Mouse (Mus musculus) cerebellum, adult 2 months (tissue): ENCODE results near the gene C330021F23Rik. TPM values are rescaled to one million over a fixed set of nuclear protein-coding genes. Genes with fewer than 3 reads are reported as not detected.

Source experiments
- DNase-seq, 2 experiments: peaks; one replicate each; pipeline ENCODE4 v3.0.0; 2021
- H3K27ac ChIP-seq: fragments of 200-500 bp; 2 replicates; pipeline ENCODE4 v1.5.1; 2012; ENCODE audit warnings: low read length, control low read depth, inconsistent platforms; ENCODE audit not compliant: insufficient read depth
- H3K27me3 ChIP-seq: fragments of 200-500 bp; 2 replicates; pipeline ENCODE4 v1.6.1; 2012; ENCODE audit warnings: inconsistent platforms, mild to moderate bottlenecking, low read length, moderate library complexity; ENCODE audit not compliant: control insufficient read depth, insufficient read depth
- H3K4me1 ChIP-seq: fragments of 200-500 bp; 2 replicates; pipeline ENCODE4 v1.6.1; 2011; ENCODE audit warnings: low read length; ENCODE audit not compliant: control insufficient read depth, insufficient read depth
- H3K4me3 ChIP-seq: fragments of 200-500 bp; replicated peaks from 2 replicates; pipeline ENCODE3; 2011; ENCODE audit warnings: mild to moderate bottlenecking, low read depth, low read length, control low read depth; ENCODE audit not compliant: insufficient read depth
- CTCF ChIP-seq: fragments of 200-500 bp; IDR thresholded peaks from 2 replicates; pipeline ENCODE4 v1.5.1; 2011; ENCODE audit warnings: low read depth, mild to moderate bottlenecking, control low read depth, low read length, moderate library complexity, borderline replicate concordance; ENCODE audit not compliant: insufficient read depth
- POLR2A ChIP-seq: fragments of 200-500 bp; IDR thresholded peaks from 2 replicates; pipeline ENCODE4 v1.6.1; 2011; ENCODE audit warnings: low read length, control low read depth, borderline replicate concordance; ENCODE audit not compliant: insufficient read depth
- WGBS: fragments of 180-500 bp; shearing (Covaris S2); methylation state at CpG from one replicate; pipeline ENCODE4 v1.1.7; 2018; 5-methylcytosine and 5-hydroxymethylcytosine counted together
- polyA plus RNA-seq: library from polyadenylated mRNA; depleted of rRNA; stranded (reverse); fragments of >200 nt; gene quantifications from 2 replicates; pipeline ENCODE4 v1.2.3, GENCODE M21; 2012; rRNA removed

The C330021F23Rik gene
- 0.28 and 0.30 TPM in 2 replicates for polyA plus RNA-seq

GRCm38 (mm10) chr8:3567641-3568371, at the start of gene C330021F23Rik:
Gene C330021F23Rik, plus strand, starts transcription at chr8:3567990.
- Histone ChIP-seq H3K27me3 (no peaks in the 10 kb centered on the region), H3K4me1 (no peaks in the 10 kb centered on the region), H3K27ac (no peak within 1 kb of the TSS), H3K4me3 (no peak within 1 kb of the TSS)
- TF ChIP-seq CTCF = no peak
- no peak for TF ChIP-seq POLR2A
- no peak for DNase-seq
- WGBS = 4% methylated on average over 12 of the region's 12 CpGs

GRCm38 (mm10) chr8:3522007-3522697, 45.6 kb upstream of the C330021F23Rik start:
- Histone ChIP-seq H3K4me1 (no peaks in the 10 kb centered on the region), H3K27me3 (no peaks in the 10 kb centered on the region), H3K4me3 (no peak overlapping the region), H3K27ac (no peak overlapping the region)
- DNase-seq = no peak
- no peak for TF ChIP-seq CTCF
- no peak for TF ChIP-seq POLR2A
- 92% methylated on average over 13 of the region's 13 CpGs for WGBS

GRCm38 (mm10) chr8:3530816-3531215, 37.0 kb upstream of the C330021F23Rik start:
- Histone ChIP-seq H3K27me3 (no peaks in the 10 kb centered on the region), H3K27ac (no peak overlapping the region), H3K4me3 (no peak overlapping the region), H3K4me1 (no peaks in the 10 kb centered on the region)
- WGBS = 91% methylated on average over 5 of the region's 5 CpGs
- no peak for DNase-seq
- TF ChIP-seq CTCF = no peak
- TF ChIP-seq POLR2A = no peak

GRCm38 (mm10) chr8:3531936-3532335, 35.9 kb upstream of the C330021F23Rik start:
- Histone ChIP-seq H3K27ac (no peak overlapping the region), H3K4me1 (no peaks in the 10 kb centered on the region), H3K4me3 (no peak overlapping the region), H3K27me3 (no peaks in the 10 kb centered on the region)
- TF ChIP-seq CTCF = no peak
- TF ChIP-seq POLR2A = no peak
- DNase-seq = no peak
- 95% methylated on average over 18 of the region's 18 CpGs for WGBS

GRCm38 (mm10) chr8:3536053-3536841, 31.5 kb upstream of the C330021F23Rik start:
- H3K4me1 ChIP-seq = no peaks in the 10 kb centered on the region
- DNase-seq = no peak
- H3K27me3 ChIP-seq = no peaks in the 10 kb centered on the region
- H3K4me3 ChIP-seq = no peak overlapping the region
- TF ChIP-seq CTCF (no peak), POLR2A (no peak)
- 67% methylated on average over 15 of the region's 15 CpGs for WGBS
- no peak overlapping the region for H3K27ac ChIP-seq

GRCm38 (mm10) chr8:3536940-3537339, 30.9 kb upstream of the C330021F23Rik start:
- WGBS = 92% methylated on average over 9 of the region's 9 CpGs

GRCm38 (mm10) chr8:3537666-3538065, 30.1 kb upstream of the C330021F23Rik start:
- no peak overlapping the region for H3K4me3 ChIP-seq
- H3K27ac ChIP-seq = no peak overlapping the region
- DNase-seq = no peak
- no peaks in the 10 kb centered on the region for H3K4me1 ChIP-seq
- 91% methylated on average over 26 of the region's 26 CpGs for WGBS
- no peaks in the 10 kb centered on the region for H3K27me3 ChIP-seq
- TF ChIP-seq POLR2A = no peak
- TF ChIP-seq CTCF = no peak

More at GRCm38 (mm10) chr8:3536940-3537339, 30.9 kb upstream of the C330021F23Rik start:
- Histone ChIP-seq H3K4me1 (no peaks in the 10 kb centered on the region), H3K27ac (no peak overlapping the region), H3K27me3 (no peaks in the 10 kb centered on the region), H3K4me3 (no peak overlapping the region)
- TF ChIP-seq CTCF (no peak), POLR2A (no peak)
- DNase-seq = no peak
